Mouse (Mus musculus) intestine, embryonic 16.5 days (tissue): ENCODE measurements around the gene 4930447C04Rik. TPM values are rescaled to one million over a fixed set of nuclear protein-coding genes. Genes with fewer than 3 reads are reported as not detected.

ENCODE experiments used
- ATAC-seq: fragments of 200-750 bp; cut with Nextera tagmentation; 2 replicates; pipeline ENCODE4 v1.8.0; 2017; ENCODE audit warnings: moderate TSS enrichment, moderate library complexity
- H3K27ac ChIP-seq: fragments of 300-500 bp; sonication (generic); 2 replicates; pipeline ENCODE4 v1.5.1; 2014; ENCODE audit warnings: mild to moderate bottlenecking, low read length
- H3K27me3 ChIP-seq: fragments of 300-500 bp; sonication (generic); replicated peaks from 2 replicates; pipeline ENCODE4 v1.6.1; 2014; ENCODE audit warnings: low read length, control low read depth, mixed read lengths; ENCODE audit not compliant: control insufficient read depth, insufficient read depth
- H3K36me3 ChIP-seq: fragments of 300-500 bp; sonication (generic); 2 replicates; pipeline ENCODE4 v1.6.1; 2014; ENCODE audit warnings: low read length, control low read depth; ENCODE audit not compliant: control insufficient read depth, insufficient read depth
- H3K4me1 ChIP-seq: fragments of 300-500 bp; sonication (generic); 2 replicates; pipeline ENCODE4 v1.6.1; 2014; ENCODE audit warnings: low read length, control low read depth, mixed read lengths; ENCODE audit not compliant: control insufficient read depth, insufficient read depth
- H3K4me2 ChIP-seq: fragments of 300-500 bp; sonication (generic); 2 replicates; pipeline ENCODE4 v1.6.1; 2014; ENCODE audit warnings: low read depth, low read length, control low read depth
- H3K4me3 ChIP-seq: fragments of 300-500 bp; sonication (generic); 2 replicates; pipeline ENCODE4 v1.5.1; 2014; ENCODE audit warnings: mild to moderate bottlenecking, low read length
- H3K9ac ChIP-seq: fragments of 300-500 bp; sonication (generic); 2 replicates; pipeline ENCODE4 v1.6.1; 2014; ENCODE audit warnings: low read depth, low read length
- H3K9me3 ChIP-seq: fragments of 300-500 bp; sonication (generic); 2 replicates; pipeline ENCODE4 v1.6.1; 2016; ENCODE audit warnings: low read length, control low read depth; ENCODE audit not compliant: control insufficient read depth
- WGBS: fragments of 180-500 bp; shearing (Covaris S2); extraction: QIAGEN DNeasy Blood & Tissue Kit; methylation state at CpG from one replicate; pipeline ENCODE4 v1.1.7; 2014; 5-methylcytosine and 5-hydroxymethylcytosine counted together
- polyA plus RNA-seq: library from polyadenylated mRNA; unstranded; fragments of >200 nt; fragmentation: Nextera tagmentation; extraction: Ambion mirVana; gene quantifications from 2 replicates; pipeline ENCODE4 v1.2.1, GENCODE M21; 2015

Gene 4930447C04Rik
- polyA plus RNA-seq = 0.81 and 1.1 TPM in 2 replicates

DNA sequence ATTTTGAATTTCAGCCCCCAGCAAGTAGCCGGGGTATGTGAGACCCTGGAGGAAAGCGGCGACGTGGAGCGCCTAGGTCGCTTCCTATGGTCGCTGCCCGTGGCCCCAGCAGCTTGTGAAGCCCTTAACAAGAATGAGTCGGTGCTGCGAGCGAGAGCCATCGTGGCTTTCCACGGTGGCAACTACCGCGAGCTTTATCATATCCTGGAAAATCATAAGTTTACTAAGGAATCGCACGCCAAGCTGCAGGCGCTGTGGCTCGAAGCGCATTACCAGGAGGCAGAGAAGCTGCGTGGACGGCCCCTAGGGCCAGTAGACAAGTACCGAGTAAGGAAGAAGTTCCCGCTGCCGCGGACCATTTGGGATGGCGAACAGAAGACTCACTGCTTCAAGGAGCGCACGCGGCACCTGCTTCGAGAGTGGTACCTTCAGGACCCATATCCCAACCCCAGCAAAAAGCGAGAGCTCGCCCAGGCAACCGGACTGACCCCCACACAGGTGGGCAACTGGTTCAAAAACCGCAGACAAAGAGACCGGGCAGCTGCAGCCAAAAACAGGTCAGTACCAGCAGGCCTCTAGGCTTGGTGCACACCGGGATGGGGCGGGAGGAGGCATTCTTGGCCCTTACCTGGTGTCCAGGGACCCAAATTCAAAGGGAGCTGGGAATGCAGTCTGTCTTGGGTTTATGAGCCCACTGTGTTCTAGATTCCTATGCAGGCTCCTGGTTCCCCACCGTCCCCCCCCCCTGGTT is at the start of gene 4930447C04Rik:
4930447C04Rik (minus strand) TSS at position 704 of the 751 bp plus-strand sequence.
- Histone ChIP-seq H3K36me3 (no peaks in the 10 kb centered on the region), H3K9ac (no peak within 1 kb of the TSS), H3K4me2 (peak within 1 kb of the TSS; percentile 22; the same call in 1 of the 2 replicates), H3K4me3 (0 out of 2 replicates have a peak within 1 kb of the TSS, but pooled peaks have one; percentile 2), H3K4me1 (peaks cover 8% of the 10 kb centered on the region), H3K9me3 (no peaks in the 10 kb centered on the region), H3K27ac (no peak within 1 kb of the TSS), H3K27me3 (peaks cover 76% of the 10 kb centered on the region)
- no peak for ATAC-seq
- WGBS = 1% methylated on average over 39 of the region's 39 CpGs

DNA sequence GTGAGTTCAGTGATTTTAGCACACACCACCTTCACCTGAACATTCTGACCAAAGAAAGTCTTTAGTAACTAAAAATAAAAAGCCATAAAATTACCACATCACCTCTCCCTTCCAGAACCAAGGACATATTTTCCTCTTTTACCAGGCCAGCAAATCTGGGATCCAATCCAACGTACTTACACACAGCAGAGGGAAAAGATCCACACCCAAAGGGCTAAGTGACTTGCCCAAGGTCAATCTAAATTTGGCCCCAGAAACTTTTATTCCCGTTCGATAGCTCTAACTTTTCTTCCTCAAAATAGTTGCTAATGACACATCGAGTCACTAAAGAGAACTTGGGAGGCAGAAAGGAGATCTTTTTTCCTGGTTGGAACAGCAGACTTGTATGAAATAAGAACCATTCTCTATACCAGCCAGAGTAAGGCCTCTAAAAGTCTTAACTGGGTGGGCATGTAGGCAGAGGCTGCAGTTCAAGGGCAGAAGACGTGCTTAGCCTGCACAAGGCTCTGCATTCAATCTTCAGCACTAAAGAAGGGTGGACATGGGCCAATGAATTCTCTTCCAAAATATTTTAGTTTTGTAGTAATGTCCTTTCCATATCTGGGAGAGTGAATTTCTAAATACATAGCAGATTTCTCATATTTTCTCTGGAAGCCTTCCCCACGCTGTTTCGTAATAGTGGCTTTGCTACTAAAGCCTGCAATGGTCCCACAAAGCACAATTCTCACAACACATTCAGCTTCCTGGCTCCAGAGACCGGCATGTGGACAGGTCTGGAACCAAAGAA is 42.7 kb upstream of the 4930447C04Rik start:
- 67% methylated on average over 8 of the region's 8 CpGs for WGBS
- no peaks in the 10 kb centered on the region for H3K9me3 ChIP-seq
- no peaks in the 10 kb centered on the region for H3K4me1 ChIP-seq
- H3K27ac ChIP-seq = no peak overlapping the region
- no peaks in the 10 kb centered on the region for H3K27me3 ChIP-seq
- no peak for ATAC-seq
- no peak overlapping the region for H3K9ac ChIP-seq
- no peak overlapping the region for H3K4me2 ChIP-seq
- H3K4me3 ChIP-seq = no peak overlapping the region
- no peaks in the 10 kb centered on the region for H3K36me3 ChIP-seq

DNA sequence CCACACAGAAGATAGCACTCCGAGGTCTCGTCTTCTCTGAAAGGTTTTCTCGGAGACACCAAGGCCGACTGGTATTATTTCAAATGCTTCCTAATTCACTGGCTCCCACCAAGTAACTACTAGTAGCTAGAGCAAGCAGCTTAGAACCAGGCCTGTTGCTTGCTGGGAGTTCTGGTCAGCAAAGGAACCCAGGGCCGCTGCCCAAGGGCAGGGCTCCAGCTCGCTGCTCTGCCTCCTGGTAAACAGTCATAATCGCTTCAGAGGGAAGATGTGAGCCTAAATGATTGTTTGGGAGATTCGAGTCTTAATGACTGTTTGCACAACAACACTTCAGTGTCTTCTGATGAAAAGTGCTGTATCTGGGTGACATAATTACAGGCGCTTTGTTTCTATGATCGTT is 42.0 kb upstream of the 4930447C04Rik start:
- WGBS = 71% methylated on average over 10 of the region's 10 CpGs
- Histone ChIP-seq H3K9ac (no peak overlapping the region), H3K27ac (no peak overlapping the region), H3K27me3 (no peaks in the 10 kb centered on the region), H3K9me3 (no peaks in the 10 kb centered on the region), H3K4me1 (no peaks in the 10 kb centered on the region), H3K4me3 (no peak overlapping the region), H3K36me3 (no peaks in the 10 kb centered on the region), H3K4me2 (no peak overlapping the region)
- no peak for ATAC-seq

DNA sequence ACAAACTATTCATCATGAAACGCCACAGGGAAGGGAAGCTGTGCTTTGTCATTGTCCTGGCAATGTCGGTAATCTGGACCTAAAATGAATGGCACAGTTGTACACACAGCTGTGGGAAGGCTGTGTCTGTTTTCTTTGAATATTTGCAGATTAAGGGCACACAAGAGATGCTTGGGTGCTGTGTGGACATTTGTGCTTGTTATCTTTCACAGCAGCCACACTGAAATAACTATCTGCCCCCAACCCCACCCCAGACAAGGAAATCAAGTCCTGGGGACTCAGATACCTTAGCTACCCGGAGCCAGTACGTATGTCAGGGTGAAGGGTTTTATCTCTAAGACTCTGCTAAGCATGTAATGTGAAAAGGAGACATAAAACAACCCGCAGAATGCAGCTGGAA is 38.7 kb upstream of the 4930447C04Rik start:
- no peaks in the 10 kb centered on the region for H3K27me3 ChIP-seq
- no peaks in the 10 kb centered on the region for H3K36me3 ChIP-seq
- H3K9ac ChIP-seq = no peak overlapping the region
- H3K27ac ChIP-seq = no peak overlapping the region
- H3K4me2 ChIP-seq = no peak overlapping the region
- no peak for ATAC-seq
- H3K9me3 ChIP-seq = no peaks in the 10 kb centered on the region
- 62% methylated on average over 5 of the region's 5 CpGs for WGBS
- H3K4me1 ChIP-seq = peaks cover 3% of the 10 kb centered on the region; the same call in 1 of the 2 replicates
- H3K4me3 ChIP-seq = no peak overlapping the region

DNA sequence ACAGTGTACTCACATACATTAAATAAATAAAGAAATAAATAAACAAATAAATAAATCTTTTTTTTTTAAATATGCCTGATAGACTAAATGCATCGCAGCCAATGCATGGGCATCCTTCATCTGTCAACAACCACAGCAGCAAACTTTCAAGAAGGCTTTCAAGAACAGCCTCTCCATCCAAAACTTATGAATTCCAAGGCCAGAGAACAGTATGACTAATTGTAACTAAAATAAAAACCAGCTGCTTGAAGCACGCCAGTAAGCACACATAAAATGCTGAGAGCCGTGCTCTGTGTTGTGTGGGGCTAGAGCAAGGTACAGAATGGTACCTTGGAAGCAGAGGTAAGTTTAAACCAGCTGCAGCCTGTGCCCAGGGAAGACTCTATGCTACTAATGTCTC is 37.3 kb upstream of the 4930447C04Rik start:
- H3K4me3 ChIP-seq = no peak overlapping the region
- H3K4me2 ChIP-seq = no peak overlapping the region
- no peaks in the 10 kb centered on the region for H3K9me3 ChIP-seq
- H3K4me1 ChIP-seq = peaks cover 3% of the 10 kb centered on the region; the same call in 1 of the 2 replicates
- H3K27ac ChIP-seq = no peak overlapping the region
- no peaks in the 10 kb centered on the region for H3K27me3 ChIP-seq
- no peak for ATAC-seq
- WGBS = 82% methylated on average over 3 of the region's 3 CpGs
- no peak overlapping the region for H3K9ac ChIP-seq
- H3K36me3 ChIP-seq = no peaks in the 10 kb centered on the region

DNA sequence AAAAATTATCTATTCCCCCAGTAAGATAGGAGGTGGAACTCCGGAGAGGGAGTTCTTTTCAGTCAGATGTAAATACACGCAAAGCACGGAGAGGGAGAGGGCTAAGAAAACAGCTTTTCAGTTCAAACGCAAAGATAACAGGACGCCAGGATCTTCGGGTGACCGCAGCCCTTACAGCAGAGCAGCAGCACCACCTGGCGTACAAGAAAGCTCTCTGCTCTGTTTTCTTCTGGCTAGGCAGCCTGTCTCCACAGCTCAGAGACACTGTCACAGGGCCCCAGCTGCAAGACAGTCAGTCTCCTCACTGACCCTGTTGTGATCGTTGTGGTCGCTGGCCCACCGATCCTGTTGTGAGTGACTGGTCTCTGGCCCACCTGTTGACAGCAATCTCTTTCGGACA is 36.1 kb upstream of the 4930447C04Rik start:
- Histone ChIP-seq H3K36me3 (no peaks in the 10 kb centered on the region), H3K4me2 (peak overlapping the region; percentile 51), H3K9me3 (no peaks in the 10 kb centered on the region), H3K4me1 (peaks cover 3% of the 10 kb centered on the region; the same call in 1 of the 2 replicates), H3K4me3 (peak overlapping the region; percentile 26; the same call in 1 of the 2 replicates), H3K9ac (no peak overlapping the region), H3K27ac (no peak overlapping the region), H3K27me3 (no peaks in the 10 kb centered on the region)
- ATAC-seq = peak; percentile 78; the same call in 1 of the 2 replicates
- WGBS = 3% methylated on average over 12 of the region's 12 CpGs

DNA sequence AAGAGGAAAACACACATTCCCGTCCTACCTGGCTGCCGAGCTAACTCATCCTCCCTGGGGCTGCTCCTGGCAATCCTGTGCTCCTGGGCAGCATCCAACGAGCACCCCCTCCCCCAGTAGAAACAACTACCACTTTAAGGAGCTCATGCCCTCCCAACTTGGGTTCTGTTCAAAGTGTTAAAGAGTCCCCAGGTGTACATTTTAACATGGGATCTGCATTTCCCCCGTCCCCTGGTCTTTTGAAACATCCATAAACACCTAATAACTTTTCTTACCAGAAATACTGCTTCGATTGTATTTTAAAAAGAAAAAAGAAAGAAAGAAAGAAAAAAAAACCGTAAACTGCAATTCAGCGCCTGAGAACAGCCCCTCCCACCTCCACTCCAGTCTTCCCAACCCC is 35.6 kb upstream of the 4930447C04Rik start:
- 10% methylated on average over 7 of the region's 7 CpGs for WGBS
- H3K27ac ChIP-seq = no peak overlapping the region
- H3K4me1 ChIP-seq = peaks cover 3% of the 10 kb centered on the region; the same call in 1 of the 2 replicates
- H3K9ac ChIP-seq = peak overlapping the region; percentile 37; the same call in 1 of the 2 replicates
- no peaks in the 10 kb centered on the region for H3K27me3 ChIP-seq
- H3K4me2 ChIP-seq = peak overlapping the region; percentile 51
- no peaks in the 10 kb centered on the region for H3K9me3 ChIP-seq
- no peaks in the 10 kb centered on the region for H3K36me3 ChIP-seq
- ATAC-seq = no peak
- peak overlapping the region; percentile 26 for H3K4me3 ChIP-seq

DNA sequence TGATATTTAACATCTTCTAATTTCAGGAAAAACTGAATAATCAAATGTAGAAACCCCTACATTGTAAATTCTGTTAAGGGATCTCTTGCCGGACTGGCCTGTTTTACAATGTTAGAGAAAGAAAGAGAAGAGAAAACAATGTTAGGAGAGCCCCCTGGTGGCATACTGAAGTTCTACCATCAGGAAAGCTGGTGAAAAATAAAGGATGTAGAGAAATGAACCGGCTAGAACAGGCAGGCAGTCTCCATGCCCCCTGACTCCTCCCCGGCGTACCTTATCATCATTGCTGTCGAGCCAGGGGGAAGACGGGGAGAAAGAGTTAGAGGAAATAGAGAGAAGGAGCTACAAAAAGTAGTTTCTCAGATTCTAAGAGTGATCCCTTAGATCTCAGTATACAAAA is 32.6 kb upstream of the 4930447C04Rik start:
- Histone ChIP-seq H3K4me1 (peaks cover 3% of the 10 kb centered on the region; the same call in 1 of the 2 replicates), H3K36me3 (no peaks in the 10 kb centered on the region), H3K27ac (no peak overlapping the region), H3K4me2 (no peak overlapping the region), H3K9ac (no peak overlapping the region), H3K4me3 (no peak overlapping the region), H3K27me3 (no peaks in the 10 kb centered on the region), H3K9me3 (no peaks in the 10 kb centered on the region)
- WGBS = 6% methylated on average over 6 of the region's 6 CpGs
- no peak for ATAC-seq

DNA sequence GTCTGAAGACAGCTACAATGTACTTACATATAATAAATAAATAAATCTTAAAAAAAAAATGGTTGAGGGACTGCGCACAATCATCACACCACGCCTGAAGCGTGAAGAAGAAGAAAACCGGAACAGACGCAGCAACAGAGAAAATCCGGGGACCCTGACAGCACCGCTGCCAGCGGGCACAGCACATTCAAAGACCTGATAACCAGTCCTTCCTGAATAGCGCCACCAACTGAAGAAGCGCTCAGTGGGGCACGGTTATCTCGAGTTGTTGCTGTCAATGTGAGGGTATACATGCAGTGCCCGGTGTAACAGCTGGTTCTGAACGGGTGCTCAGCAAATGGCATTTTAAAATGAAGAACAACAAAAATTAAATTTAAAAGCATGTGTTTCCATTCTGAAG is 30.0 kb upstream of the 4930447C04Rik start:
- no peak overlapping the region for H3K9ac ChIP-seq
- no peaks in the 10 kb centered on the region for H3K27me3 ChIP-seq
- no peak overlapping the region for H3K4me2 ChIP-seq
- H3K27ac ChIP-seq = no peak overlapping the region
- H3K4me1 ChIP-seq = no peaks in the 10 kb centered on the region
- 69% methylated on average over 14 of the region's 14 CpGs for WGBS
- ATAC-seq = no peak
- H3K9me3 ChIP-seq = no peaks in the 10 kb centered on the region
- no peak overlapping the region for H3K4me3 ChIP-seq
- no peaks in the 10 kb centered on the region for H3K36me3 ChIP-seq
